ENCODE assay signal across 30 mouse cellular contexts in the genomic region with DNA sequence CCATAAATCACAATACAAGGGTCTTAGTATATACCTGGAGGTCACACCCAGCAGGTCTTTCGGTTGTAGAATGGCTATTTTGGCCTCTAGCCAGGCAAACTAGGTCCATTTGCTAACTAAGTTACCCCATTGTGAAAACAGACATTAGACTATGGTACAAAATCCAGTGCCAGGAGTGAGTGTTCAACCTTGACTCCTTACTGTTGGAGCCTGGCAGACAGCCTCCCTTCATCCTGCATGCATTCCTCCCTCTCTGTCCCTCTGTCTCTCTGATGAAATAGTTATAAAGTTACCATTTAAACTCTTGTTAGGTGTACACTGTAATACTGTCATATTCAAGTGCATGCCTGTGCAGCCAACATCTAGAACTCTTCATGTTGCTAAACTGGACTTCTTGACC.
A peak's percentile ranks its signal among the peaks of the same experiment; 100 is the strongest.
DNase-seq lines count a peak whose midpoint lies in the region; ATAC-seq and TF ChIP-seq lines count a peak whose summit lies in the region.
"Had no signal": no experiment of that assay in that cellular context is flagged by ENCODE, and none has a peak within 500 bp of the region (broad histone marks: within the 10 kb centered on the region; RNA-seq: fewer than 3 reads in every experiment).

No protein-coding gene starts in this region.

- 29% methylated on average over 1 of the region's 1 CpGs for WGBS in kidney, embryonic 16.5 days
- WGBS in liver, adult 2 months: 31% methylated on average over 1 of the region's 1 CpGs
- 82% methylated on average over 1 of the region's 1 CpGs for WGBS in forebrain, embryonic 10.5 days

- no peak overlapping the region for H3K4me2 ChIP-seq in kidney, embryonic 16.5 days (replicated peaks; ENCODE audit: low read depth, low read length)
- H3K4me2 ChIP-seq: embryonic facial prominence, embryonic 13.5 days; forebrain, embryonic 13.5 days; heart, embryonic 11.5 days; hindbrain, embryonic 13.5 days had no signal

- no peak overlapping the region for H3K9ac ChIP-seq in kidney, embryonic 16.5 days (replicated peaks; ENCODE audit: low read length)
- H3K9ac ChIP-seq in liver, adult 2 months (ENCODE audit: low read depth, low read length): no peak overlapping the region
- H3K9ac ChIP-seq: embryonic facial prominence, embryonic 13.5 days; forebrain, embryonic 13.5 days; forebrain, postnatal 0 days; hindbrain, embryonic 13.5 days had no signal

- TF ChIP-seq CTCF in liver, adult 2 months (IDR thresholded peaks at IDR 0.05; ENCODE audit: low read depth, low read length): no peak

- H3K79me2 ChIP-seq in liver, adult 2 months (ENCODE audit: control insufficient read depth, insufficient read depth, low read length): no peaks in the 10 kb centered on the region

- H3K27ac ChIP-seq in kidney, embryonic 16.5 days (ENCODE audit: low read length): no peak overlapping the region
- no peak overlapping the region for H3K27ac ChIP-seq in liver, adult 2 months (replicated peaks; ENCODE audit: insufficient read depth, low read depth, low read length)
- no peak overlapping the region for H3K27ac ChIP-seq in forebrain, embryonic 10.5 days
- H3K27ac ChIP-seq: embryonic facial prominence, embryonic 10.5 days; embryonic facial prominence, embryonic 13.5 days; forebrain, embryonic 13.5 days; gastrocnemius, adult 2 months; hindbrain, embryonic 10.5 days; hindbrain, embryonic 13.5 days had no signal

- H3K9me3 ChIP-seq in kidney, embryonic 16.5 days (ENCODE audit: low read length): no peaks in the 10 kb centered on the region
- H3K9me3 ChIP-seq in forebrain, embryonic 10.5 days: no peaks in the 10 kb centered on the region
- H3K9me3 ChIP-seq: embryonic facial prominence, embryonic 10.5 days; embryonic facial prominence, embryonic 13.5 days; forebrain, embryonic 13.5 days; G1E; hindbrain, embryonic 10.5 days; hindbrain, embryonic 13.5 days had no signal

- H3K4me1 ChIP-seq in kidney, embryonic 16.5 days (ENCODE audit: insufficient read depth, low read length): no peaks in the 10 kb centered on the region
- no peaks in the 10 kb centered on the region for H3K4me1 ChIP-seq in liver, adult 2 months (ENCODE audit: control insufficient read depth, insufficient read depth, low read length)
- no peaks in the 10 kb centered on the region for H3K4me1 ChIP-seq in forebrain, embryonic 10.5 days
- H3K4me1 ChIP-seq: embryonic facial prominence, embryonic 10.5 days; forebrain, embryonic 13.5 days; hindbrain, embryonic 10.5 days; hindbrain, embryonic 13.5 days had no signal

- H3K4me3 ChIP-seq in kidney, embryonic 16.5 days (ENCODE audit: low read length): no peak overlapping the region
- H3K4me3 ChIP-seq in liver, adult 2 months (ENCODE audit: insufficient read depth, low read depth, low read length): no peak overlapping the region
- H3K4me3 ChIP-seq in forebrain, embryonic 10.5 days: no peak overlapping the region
- H3K4me3 ChIP-seq: embryonic facial prominence, embryonic 10.5 days; embryonic facial prominence, embryonic 13.5 days; erythroblast, embryonic 14.5 days; forebrain, embryonic 13.5 days; gastrocnemius, adult 2 months; hindbrain, embryonic 10.5 days; hindbrain, embryonic 13.5 days had no signal

- H3K36me3 ChIP-seq in kidney, embryonic 16.5 days (ENCODE audit: insufficient read depth, low read length): no peaks in the 10 kb centered on the region
- H3K36me3 ChIP-seq in liver, adult 2 months (ENCODE audit: control insufficient read depth, insufficient read depth, low read length): no peaks in the 10 kb centered on the region
- no peaks in the 10 kb centered on the region for H3K36me3 ChIP-seq in forebrain, embryonic 10.5 days (replicated peaks)
- H3K36me3 ChIP-seq: embryonic facial prominence, embryonic 10.5 days; embryonic facial prominence, embryonic 13.5 days; G1E; hindbrain, embryonic 10.5 days; hindbrain, embryonic 13.5 days had no signal

- H3K27me3 ChIP-seq in kidney, embryonic 16.5 days (ENCODE audit: insufficient read depth, low read length): no peaks in the 10 kb centered on the region
- H3K27me3 ChIP-seq in liver, adult 2 months (ENCODE audit: control insufficient read depth, insufficient read depth, low read length): no peaks in the 10 kb centered on the region
- no peaks in the 10 kb centered on the region for H3K27me3 ChIP-seq in forebrain, embryonic 10.5 days (ENCODE audit: poor library complexity, severe bottlenecking)
- H3K27me3 ChIP-seq: CH12.LX; embryonic facial prominence, embryonic 13.5 days; forebrain, embryonic 13.5 days; hindbrain, embryonic 13.5 days had no signal

- TF ChIP-seq POLR2A in liver, adult 2 months (IDR thresholded peaks at IDR 0.05; ENCODE audit: extremely low read depth, insufficient read depth, low read length): no peak

- no peak for ATAC-seq in kidney, embryonic 16.5 days (ENCODE audit: low FRiP score, low TSS enrichment)
- ATAC-seq: forebrain, embryonic 13.5 days; forebrain, postnatal 0 days; hindbrain, embryonic 16.5 days; Patski had no signal

- DNase-seq in kidney, adult 18-20 months: peak; percentile 7
- peak; percentile 56 for DNase-seq in liver, adult 2 months (ENCODE audit: extremely low read depth, low read depth, low spot score)
- DNase-seq in liver: no peak
- DNase-seq in kidney, postnatal 14 days: peak; percentile 22
- DNase-seq in forebrain, embryonic 10.5 days (ENCODE audit: extremely low spot score, low spot score): no peak
- DNase-seq in adrenal gland, adult (ENCODE audit: inconsistent age in 2 of 2, low spot score in 1 of 2): no peak
- DNase-seq: adrenal gland, adult 8-10 months; adrenal gland, postnatal 25 days; B cell, adult 2 months; cerebellum, adult 11-12 months; cerebellum, adult 8-10 months; cerebellum, postnatal 10 days; cerebellum, postnatal 36 days; embryo, embryonic 11 days; forebrain, postnatal 0 days; gastrocnemius, adult 2 months; gastrocnemius, postnatal 14 days; heart, adult 11 months had no signal

Comparison
In these comparisons a context has a peak if more than half of its experiments do, and no peak if none do; other contexts are left out.
1. DNase-seq: peak in kidney, adult 18-20 months (single experiment), liver, adult 2 months (single experiment) and kidney, postnatal 14 days (single experiment); none in liver (single experiment), forebrain, embryonic 10.5 days (single experiment) and adrenal gland, adult (0 of 2).